Mouse (Mus musculus) MEL (cell line): ENCODE results near the gene Trak1. TPM values are rescaled to one million over a fixed set of nuclear protein-coding genes. Genes with fewer than 3 reads are reported as not detected.

Source experiments
- DNase-seq: peaks from one replicate; pipeline ENCODE4 v3.0.0; 2011; ENCODE audit warnings: low read depth, low spot score
- H3K27ac ChIP-seq: 2 replicates; pipeline ENCODE4 v1.5.1; 2012; ENCODE audit warnings: low read depth, mild to moderate bottlenecking, control low read depth, low read length, moderate library complexity; ENCODE audit not compliant: control insufficient read depth
- H3K27me3 ChIP-seq, 2 experiments: fragments of 150-350 bp in 1 of 2; sonication (generic) in 1 of 2; 2 replicates each; pipeline ENCODE4 v1.6.1; 2012; ENCODE audit warnings: low read length in 2 of 2, mild to moderate bottlenecking in 2 of 2, improper control_type of control experiment in 1 of 2, moderate library complexity in 1 of 2; ENCODE audit not compliant: insufficient read depth in 2 of 2, control insufficient read depth in 1 of 2
- H3K36me3 ChIP-seq, 2 experiments: 2 replicates each; pipeline ENCODE4 v1.6.1; 2012 to 2014; ENCODE audit warnings: low read length in 2 of 2, improper control_type of control experiment in 1 of 2, inconsistent platforms in 1 of 2, mild to moderate bottlenecking in 1 of 2; ENCODE audit not compliant: insufficient read depth in 2 of 2, control insufficient read depth in 1 of 2
- H3K4me1 ChIP-seq, 2 experiments: fragments of 150-350 bp in 1 of 2; sonication (generic) in 1 of 2; 2 replicates each; pipeline ENCODE4 v1.6.1; 2012; ENCODE audit warnings: low read length in 2 of 2, improper control_type of control experiment in 1 of 2, mild to moderate bottlenecking in 1 of 2; ENCODE audit not compliant: insufficient read depth in 2 of 2, control insufficient read depth in 1 of 2
- H3K4me3 ChIP-seq, 2 experiments: fragments of 150-350 bp in 1 of 2; sonication (generic) in 1 of 2; 2 replicates each; pipeline ENCODE4 v1.5.1; 2012; ENCODE audit warnings: low read depth in 2 of 2, low read length in 2 of 2, mild to moderate bottlenecking in 2 of 2, moderate library complexity in 2 of 2, control low read depth in 1 of 2, improper control_type of control experiment in 1 of 2; ENCODE audit not compliant: control insufficient read depth in 1 of 2, insufficient read depth in 1 of 2
- H3K79me2 ChIP-seq: 2 replicates; pipeline ENCODE4 v1.6.1; 2012; ENCODE audit warnings: mild to moderate bottlenecking, low read length, moderate library complexity; ENCODE audit not compliant: control insufficient read depth, poor library complexity, insufficient read depth
- H3K9ac ChIP-seq: 2 replicates; pipeline ENCODE4 v1.6.1; 2012; ENCODE audit warnings: low read depth, mild to moderate bottlenecking, control low read depth, low read length, moderate library complexity; ENCODE audit not compliant: control insufficient read depth, poor library complexity, severe bottlenecking
- H3K9me3 ChIP-seq: fragments of 150-350 bp; sonication (generic); replicated peaks from 2 replicates; pipeline ENCODE4 v1.6.1; 2012; ENCODE audit warnings: mild to moderate bottlenecking, low read length, improper control_type of control experiment, moderate library complexity; ENCODE audit not compliant: insufficient read depth
- BHLHE40 ChIP-seq: IDR thresholded peaks from 2 replicates; pipeline ENCODE4 v1.6.1; 2012; ENCODE audit warnings: low read depth, mild to moderate bottlenecking, inconsistent platforms, low read length, improper control_type of control experiment, borderline replicate concordance
- CHD1 ChIP-seq: IDR thresholded peaks from 2 replicates; pipeline ENCODE4 v1.6.1; 2012; ENCODE audit warnings: low read depth, mild to moderate bottlenecking, inconsistent platforms, low read length, improper control_type of control experiment
- CHD2 ChIP-seq: IDR thresholded peaks from 2 replicates; pipeline ENCODE4 v1.6.1; 2011; ENCODE audit warnings: low read length, improper control_type of control experiment
- ELF1 ChIP-seq: IDR thresholded peaks from 2 replicates; pipeline ENCODE4 v1.6.1; 2014; ENCODE audit warnings: low read depth, mild to moderate bottlenecking, inconsistent platforms, low read length, improper control_type of control experiment, moderate library complexity
- EP300 ChIP-seq, 2 experiments: IDR thresholded peaks; 2 replicates each; pipeline ENCODE4 v1.6.1; 2011; ENCODE audit warnings: improper control_type of control experiment in 2 of 2, low read length in 2 of 2, low read depth in 1 of 2, mild to moderate bottlenecking in 1 of 2
- GABPA ChIP-seq: IDR thresholded peaks from 2 replicates; pipeline ENCODE4 v1.6.1; 2012; ENCODE audit warnings: low read depth, mild to moderate bottlenecking, inconsistent platforms, low read length, improper control_type of control experiment, moderate library complexity
- GATA1 ChIP-seq: IDR thresholded peaks from 2 replicates; pipeline ENCODE4 v1.6.1; 2011; ENCODE audit warnings: low read depth, low read length, improper control_type of control experiment
- HCFC1 ChIP-seq: IDR thresholded peaks from 2 replicates; pipeline ENCODE4 v1.6.1; 2012; ENCODE audit warnings: low read depth, mild to moderate bottlenecking, inconsistent platforms, low read length, improper control_type of control experiment, moderate library complexity
- KAT2A ChIP-seq: conservative IDR thresholded peaks from 2 replicates; pipeline ENCODE4 v1.6.1; 2012; ENCODE audit warnings: low read depth, low read length, improper control_type of control experiment, inconsistent platforms
- MXI1 ChIP-seq: IDR thresholded peaks from 2 replicates; pipeline ENCODE4 v1.6.1; 2011; ENCODE audit warnings: mild to moderate bottlenecking, low read depth, low read length, improper control_type of control experiment
- MYB ChIP-seq: IDR thresholded peaks from 2 replicates; pipeline ENCODE4 v1.6.1; 2011; ENCODE audit warnings: mild to moderate bottlenecking, low read depth, low read length, improper control_type of control experiment
- MYC ChIP-seq: IDR thresholded peaks from 2 replicates; pipeline ENCODE4 v1.6.1; 2011; ENCODE audit warnings: low read depth, mild to moderate bottlenecking, low read length, improper control_type of control experiment, moderate library complexity
- NELFE ChIP-seq: IDR thresholded peaks from 2 replicates; pipeline ENCODE4 v1.6.1; 2011; ENCODE audit warnings: low read depth, low read length, improper control_type of control experiment
- POLR2A ChIP-seq, 2 experiments: IDR thresholded peaks; 2 replicates each; pipeline ENCODE4 v1.6.1; 2011 to 2012; ENCODE audit warnings: low read length in 2 of 2, mild to moderate bottlenecking in 2 of 2, control low read depth in 1 of 2, improper control_type of control experiment in 1 of 2, low read depth in 1 of 2, moderate library complexity in 1 of 2; ENCODE audit not compliant: control insufficient read depth in 1 of 2, insufficient read depth in 1 of 2, poor library complexity in 1 of 2
- POLR2AphosphoS5 ChIP-seq: IDR thresholded peaks from 2 replicates; pipeline ENCODE4 v1.6.1; 2012; ENCODE audit warnings: low read depth, borderline replicate concordance, mild to moderate bottlenecking, inconsistent platforms, low read length, moderate library complexity, mixed read lengths
- RAD21 ChIP-seq: IDR thresholded peaks from 2 replicates; pipeline ENCODE4 v1.6.1; 2011; ENCODE audit warnings: mild to moderate bottlenecking, low read depth, low read length, improper control_type of control experiment
- SIN3A ChIP-seq: IDR thresholded peaks from 2 replicates; pipeline ENCODE4 v1.6.1; 2012; ENCODE audit warnings: low read length, improper control_type of control experiment, inconsistent platforms
- SMC3 ChIP-seq: IDR thresholded peaks from 2 replicates; pipeline ENCODE4 v1.6.1; 2011; ENCODE audit warnings: low read depth, low read length, improper control_type of control experiment
- TBP ChIP-seq: IDR thresholded peaks from 2 replicates; pipeline ENCODE4 v1.8.0; 2011; ENCODE audit warnings: low read depth, low read length, improper control_type of control experiment
- TCF12 ChIP-seq: IDR thresholded peaks from 2 replicates; pipeline ENCODE4 v1.6.1; 2014; ENCODE audit warnings: low read depth, mild to moderate bottlenecking, inconsistent platforms, low read length, improper control_type of control experiment, moderate library complexity
- UBTF ChIP-seq: IDR thresholded peaks from 2 replicates; pipeline ENCODE4 v1.6.1; 2012; ENCODE audit warnings: low read depth, mild to moderate bottlenecking, inconsistent platforms, low read length, improper control_type of control experiment, moderate library complexity, borderline replicate concordance; ENCODE audit not compliant: insufficient read depth
- USF1 ChIP-seq: IDR thresholded peaks from 2 replicates; pipeline ENCODE4 v1.6.1; 2014; ENCODE audit warnings: low read depth, mild to moderate bottlenecking, inconsistent platforms, low read length, improper control_type of control experiment, moderate library complexity
- USF2 ChIP-seq, 2 experiments: IDR thresholded peaks; 2 replicates each; pipeline ENCODE4 v1.6.1; 2011 to 2012; ENCODE audit warnings: improper control_type of control experiment in 2 of 2, low read length in 2 of 2, borderline replicate concordance in 1 of 2, inconsistent platforms in 1 of 2, low read depth in 1 of 2, mild to moderate bottlenecking in 1 of 2; ENCODE audit not compliant: insufficient read depth in 1 of 2
- ZC3H11A ChIP-seq: IDR thresholded peaks from 2 replicates; pipeline ENCODE4 v1.6.1; 2012; ENCODE audit warnings: low read depth, mild to moderate bottlenecking, inconsistent platforms, low read length, improper control_type of control experiment
- ZKSCAN1 ChIP-seq: IDR thresholded peaks from 2 replicates; pipeline ENCODE4 v1.6.1; 2012; ENCODE audit warnings: low read depth, mild to moderate bottlenecking, inconsistent platforms, low read length, improper control_type of control experiment, moderate library complexity
- ZNF384 ChIP-seq: IDR thresholded peaks from 2 replicates; pipeline ENCODE4 v1.6.1; 2012; ENCODE audit warnings: low read depth, mild to moderate bottlenecking, inconsistent platforms, low read length, improper control_type of control experiment
- polyA plus RNA-seq, 2 experiments: library from polyadenylated mRNA; stranded (reverse) in 1 of 2; unstranded in 1 of 2; fragments of >175 nt in 1 of 2; fragments of >200 nt in 1 of 2; gene quantifications; 2 replicates each; pipeline versions ENCODE4 v1.2.1 to v1.2.4; 2012; ENCODE audit warnings: low replicate concordance in 2 of 2, low read depth in 1 of 2; ENCODE audit not compliant: insufficient read length in 2 of 2, insufficient read depth in 1 of 2, missing spikeins in 1 of 2
- total RNA-seq: library from RNA; depleted of rRNA; stranded (reverse); fragments of 300-350 nt; gene quantifications from 2 replicates; pipeline ENCODE4 v1.2.3, GENCODE M21; 2012

The Trak1 gene
- total and polyA plus RNA-seq, 3 experiments = 16.2 to 35.5 TPM; not detected in 1

GRCm38 (mm10) chr9:121460527-121460926, 163.2 kb downstream of the Trak1 start:
- Histone ChIP-seq H3K79me2 (no peaks in the 10 kb centered on the region), H3K36me3 (peaks cover 0 to 16% of the 10 kb centered on the region in 2 experiments; a peak in 3 of 4 replicates), H3K4me3 (no peak overlapping the region)
- TF ChIP-seq POLR2AphosphoS5 (no peak), GATA1 (no peak), MYC (no peak), USF2 (IDR thresholded peaks at IDR 0.05; ENCODE audit: borderline replicate concordance in 1 of 2, insufficient read depth in 1 of 2, low read depth in 1 of 2, low read length in 2 of 2) (no peak), SIN3A (no peak), RAD21 (no peak), EP300 (IDR thresholded peaks at IDR 0.05; ENCODE audit: low read depth in 1 of 2, low read length in 2 of 2) (no peak), USF1 (no peak), TCF12 (no peak), SMC3 (no peak), BHLHE40 (no peak), TBP (no peak), ZKSCAN1 (no peak), CHD1 (no peak), KAT2A (no peak), ZC3H11A (no peak), HCFC1 (no peak), ZNF384 (no peak), NELFE (no peak)
- TF ChIP-seq, all 39 proteins: peak for 0
- Histone ChIP-seq H3K4me1 (peaks cover 5 to 18% of the 10 kb centered on the region in 2 experiments), H3K9me3 (no peaks in the 10 kb centered on the region), H3K27me3 (no peaks in the 10 kb centered on the region), H3K9ac (no peak overlapping the region), H3K27ac (no peak overlapping the region)
- no peak for DNase-seq

- TF ChIP-seq MYB (no peak), RAD21 (no peak), EP300 (IDR thresholded peaks at IDR 0.05; ENCODE audit: low read depth in 1 of 2, low read length in 2 of 2) (no peak), UBTF (no peak), BHLHE40 (no peak), USF1 (no peak), CHD2 (no peak), GABPA (no peak), POLR2A (IDR thresholded peaks at IDR 0.05; ENCODE audit: control insufficient read depth in 1 of 2, insufficient read depth in 1 of 2, low read depth in 1 of 2, low read length in 2 of 2, poor library complexity in 1 of 2) (no peak), MXI1 (no peak), ELF1 (no peak), SMC3 (no peak), ZC3H11A (no peak), USF2 (IDR thresholded peaks at IDR 0.05; ENCODE audit: borderline replicate concordance in 1 of 2, insufficient read depth in 1 of 2, low read depth in 1 of 2, low read length in 2 of 2) (no peak)
- TF ChIP-seq, all 39 proteins: peak for 0
- Histone ChIP-seq H3K4me1 (no peaks in the 10 kb centered on the region), H3K9me3 (no peaks in the 10 kb centered on the region), H3K27ac (no peak overlapping the region), H3K79me2 (no peaks in the 10 kb centered on the region), H3K4me3 (no peak overlapping the region), H3K36me3 (no peaks in the 10 kb centered on the region; a peak in 1 of 4 replicates), H3K9ac (no peak overlapping the region), H3K27me3 (no peaks in the 10 kb centered on the region)
- no peak for DNase-seq
Observed at GRCm38 (mm10) chr9:121467460-121467859, 170.2 kb downstream of the Trak1 start.
